Mouse (Mus musculus) brown adipose tissue, adult 24 weeks (tissue): ENCODE measurements around the gene Hesx1. TPM values are rescaled to one million over a fixed set of nuclear protein-coding genes. Genes with fewer than 3 reads are reported as not detected.

Source experiments
- H3K27ac ChIP-seq: fragments of 200-500 bp; replicated peaks from 2 replicates; pipeline ENCODE4 v1.5.1; 2012; ENCODE audit warnings: low read depth, mild to moderate bottlenecking, low read length
- H3K4me1 ChIP-seq: fragments of 200-500 bp; 2 replicates; pipeline ENCODE4 v1.6.1; 2012; ENCODE audit warnings: low read length, mixed read lengths; ENCODE audit not compliant: control insufficient read depth, insufficient read depth, insufficient read length
- H3K4me3 ChIP-seq: fragments of 200-500 bp; 2 replicates; pipeline ENCODE4 v1.5.1; 2012; ENCODE audit warnings: low read depth, mild to moderate bottlenecking, low read length, moderate library complexity; ENCODE audit not compliant: insufficient read depth
- polyA plus RNA-seq: library from polyadenylated mRNA; stranded (reverse); fragments of >200 nt; gene quantifications from 2 replicates; pipeline ENCODE4 v1.2.4, GENCODE M21; 2012; ENCODE audit not compliant: missing spikeins, insufficient read depth, insufficient read length

The Hesx1 gene
- polyA plus RNA-seq, 1 experiment = not detected

- 0 out of 2 replicates have a peak overlapping the region, but pooled peaks have one; percentile 19 for H3K27ac ChIP-seq
- peaks cover 3% of the 10 kb centered on the region; the same call in 1 of the 2 replicates for H3K4me1 ChIP-seq
- peak overlapping the region; percentile 98 for H3K4me3 ChIP-seq
These were observed 45.3 kb downstream of the Hesx1 start for GRCm38 (mm10) chr14:27039281-27040248.

DNA sequence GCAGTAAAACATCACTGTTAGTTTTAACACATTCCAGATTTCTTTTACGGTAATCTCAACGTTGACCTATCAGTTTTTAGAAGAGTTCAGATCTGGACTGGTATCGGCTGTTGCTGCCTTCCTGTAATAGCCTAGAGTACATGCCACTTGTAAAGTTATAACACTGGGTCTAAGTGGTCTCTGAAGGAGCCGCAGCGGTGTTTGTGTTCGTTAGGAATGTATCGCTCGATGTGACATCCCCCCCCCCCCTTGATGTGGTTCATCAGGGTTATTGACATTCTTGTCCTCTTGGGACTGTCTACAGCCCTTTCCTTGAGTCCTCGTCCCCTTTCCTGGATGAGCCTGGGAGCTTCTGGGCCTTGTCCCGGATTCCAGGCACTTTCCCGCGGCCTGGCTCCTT is 46.2 kb downstream of the Hesx1 start:
- Histone ChIP-seq H3K4me3 (peak overlapping the region; percentile 98), H3K27ac (no peak overlapping the region)

GRCm38 (mm10) chr14:27042280-27042983 is 48.2 kb downstream of the Hesx1 start:
- H3K4me1 ChIP-seq = peaks cover 3% of the 10 kb centered on the region; the same call in 1 of the 2 replicates
- no peak overlapping the region for H3K27ac ChIP-seq
- no peak overlapping the region for H3K4me3 ChIP-seq

More for the DNA sequence above, 46.2 kb downstream of the Hesx1 start:
- H3K4me1 ChIP-seq = peaks cover 3% of the 10 kb centered on the region; the same call in 1 of the 2 replicates

GRCm38 (mm10) chr14:27043416-27043815 is 49.2 kb downstream of the Hesx1 start:
- peaks cover 3% of the 10 kb centered on the region for H3K4me1 ChIP-seq
- no peak overlapping the region for H3K4me3 ChIP-seq
- H3K27ac ChIP-seq = no peak overlapping the region

DNA sequence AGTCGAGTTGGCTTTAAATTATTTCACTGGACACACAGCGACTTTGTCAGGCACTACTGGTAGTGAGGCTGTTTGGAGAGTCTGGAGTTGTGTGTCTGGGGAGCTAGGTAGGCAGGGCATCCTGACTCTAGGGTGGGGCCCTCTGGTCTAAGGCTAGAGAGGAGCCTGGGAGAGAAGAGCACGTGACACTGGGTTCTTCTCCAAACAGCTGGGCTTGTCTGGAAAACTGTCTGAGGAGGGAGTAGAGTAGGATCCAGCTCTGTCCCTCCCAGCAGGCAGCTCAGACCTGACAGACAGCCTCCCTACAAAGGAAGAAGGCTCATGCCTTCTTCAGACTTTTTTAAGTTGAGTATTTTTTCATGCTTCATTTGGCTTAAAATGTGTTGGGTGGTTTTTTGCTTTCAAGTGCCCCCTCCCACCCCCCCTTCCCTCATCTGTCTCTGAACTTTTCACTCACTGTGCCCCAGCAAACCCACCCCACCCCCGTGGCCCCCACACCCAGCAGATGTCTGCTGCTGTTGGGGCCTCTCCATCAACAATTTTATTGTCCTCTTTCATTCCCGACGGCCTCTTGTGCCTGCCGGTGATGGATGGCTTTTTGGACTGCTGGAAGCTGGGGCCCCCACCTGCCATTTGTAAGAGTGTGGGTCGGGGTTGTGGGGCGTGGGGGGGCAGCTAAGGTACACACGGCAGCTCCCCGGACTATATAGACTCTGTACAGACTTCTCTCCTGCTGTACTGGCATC is 50.2 kb downstream of the Hesx1 start:
- Histone ChIP-seq H3K4me1 (peaks cover 5% of the 10 kb centered on the region), H3K4me3 (no peak overlapping the region), H3K27ac (no peak overlapping the region)

DNA sequence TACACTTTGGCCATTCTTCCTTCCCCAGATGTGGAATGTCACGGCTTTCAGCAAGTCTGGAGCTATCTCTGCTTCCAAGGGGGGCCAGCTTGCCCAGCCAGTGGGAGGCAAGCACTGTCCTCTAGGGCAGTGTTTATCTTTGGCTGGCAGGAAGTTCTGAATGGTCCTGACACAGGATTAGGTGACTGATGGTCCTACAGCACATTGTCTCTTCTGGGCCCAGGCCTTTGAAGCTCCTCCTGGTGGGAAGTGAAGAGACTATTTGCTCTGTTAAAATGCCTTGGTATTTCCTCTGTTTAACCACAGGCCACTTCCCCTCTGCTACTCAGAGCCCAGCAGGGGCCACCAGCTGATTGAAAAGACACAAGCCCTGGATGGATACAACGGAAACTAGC is 50.7 kb downstream of the Hesx1 start:
- H3K4me3 ChIP-seq = no peak overlapping the region
- H3K27ac ChIP-seq = no peak overlapping the region
- peaks cover 5% of the 10 kb centered on the region for H3K4me1 ChIP-seq

DNA sequence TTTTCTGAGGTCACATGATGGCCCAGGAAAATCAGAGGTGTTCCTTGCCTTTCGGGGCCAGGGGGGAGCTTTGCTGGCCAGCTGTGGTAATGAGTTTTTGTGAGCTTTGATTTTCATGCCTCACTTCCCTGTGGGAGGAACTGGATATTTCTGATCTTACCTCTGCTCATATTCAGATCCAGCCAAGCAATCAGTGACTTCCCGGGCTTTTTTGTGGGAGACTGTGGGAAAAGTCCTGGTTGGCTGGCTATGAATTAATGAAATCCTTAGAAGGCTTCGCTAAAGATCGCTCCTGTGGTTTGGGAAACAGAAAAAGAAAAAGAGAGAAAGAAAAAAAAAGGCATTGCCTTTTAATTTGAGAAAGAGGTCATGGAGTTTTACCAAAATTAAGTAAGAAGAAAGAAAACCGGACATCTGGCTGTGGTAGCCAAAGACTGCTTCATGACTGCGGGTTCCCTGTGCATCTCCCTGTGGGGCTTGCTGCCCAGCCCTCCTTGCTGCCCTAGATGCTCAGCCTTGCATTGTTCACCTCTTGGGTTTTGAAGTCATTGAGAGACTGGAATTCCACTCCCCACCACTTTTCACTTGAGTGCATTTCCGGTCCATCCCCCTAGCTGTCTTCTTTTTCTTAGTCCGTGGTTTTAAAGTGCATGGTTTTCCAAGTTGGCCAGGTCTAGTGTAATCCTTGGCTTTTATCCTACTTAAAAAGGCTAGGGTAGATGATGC is 54.2 kb downstream of the Hesx1 start:
- no peak overlapping the region for H3K4me3 ChIP-seq
- peaks cover 14% of the 10 kb centered on the region for H3K4me1 ChIP-seq
- H3K27ac ChIP-seq = no peak overlapping the region

- Histone ChIP-seq H3K4me3 (no peak overlapping the region), H3K27ac (no peak overlapping the region), H3K4me1 (peaks cover 11% of the 10 kb centered on the region)
These were observed 55.8 kb downstream of the Hesx1 start for GRCm38 (mm10) chr14:27050043-27050442.

DNA sequence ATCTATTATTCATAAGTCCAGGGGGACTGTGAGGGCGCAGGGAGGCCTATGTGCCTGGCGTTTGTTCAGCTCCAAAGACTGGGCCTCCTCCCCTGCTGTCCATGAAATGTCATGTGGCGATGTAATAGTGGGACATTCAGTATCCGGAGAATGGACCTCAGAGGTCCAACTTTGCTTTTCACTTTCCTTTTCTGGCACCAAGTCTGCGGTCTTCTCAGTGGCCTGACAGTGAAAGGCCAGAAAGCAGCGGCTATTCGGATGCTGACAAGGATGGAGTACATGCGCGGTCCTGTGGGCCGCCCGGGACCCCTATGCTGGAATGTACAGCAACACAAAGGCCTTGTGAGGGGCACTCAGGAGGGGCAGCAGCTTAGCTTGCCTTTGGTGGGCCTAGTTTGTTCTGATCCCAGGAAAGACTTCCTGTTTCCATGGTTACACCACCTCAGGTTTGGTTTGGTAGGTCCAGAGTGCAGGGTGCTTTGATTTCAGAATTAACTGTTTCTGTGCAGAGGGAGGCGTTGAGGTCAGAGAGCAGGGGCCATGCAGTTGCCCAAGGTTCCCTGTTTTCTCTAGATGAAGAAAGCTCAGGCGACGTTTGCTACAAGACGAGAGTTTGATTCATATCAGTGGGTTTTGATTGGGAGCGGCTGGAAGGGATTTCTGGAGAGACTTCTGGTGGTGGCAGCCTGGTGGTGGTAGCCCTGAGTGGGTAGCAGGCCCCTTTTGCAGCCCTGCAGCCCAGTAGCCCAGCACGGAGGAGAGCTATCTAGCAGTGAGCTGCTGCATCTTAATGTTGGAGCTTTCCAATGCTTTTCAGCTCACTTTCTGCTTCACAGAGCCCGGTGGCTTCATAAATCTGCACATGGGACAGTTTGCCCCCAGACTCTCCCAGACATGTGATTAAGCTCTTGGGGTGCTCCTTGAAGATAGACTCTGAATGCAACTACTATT is 56.6 kb downstream of the Hesx1 start:
- H3K27ac ChIP-seq = no peak overlapping the region
- H3K4me3 ChIP-seq = no peak overlapping the region
- H3K4me1 ChIP-seq = peaks cover 11% of the 10 kb centered on the region

DNA sequence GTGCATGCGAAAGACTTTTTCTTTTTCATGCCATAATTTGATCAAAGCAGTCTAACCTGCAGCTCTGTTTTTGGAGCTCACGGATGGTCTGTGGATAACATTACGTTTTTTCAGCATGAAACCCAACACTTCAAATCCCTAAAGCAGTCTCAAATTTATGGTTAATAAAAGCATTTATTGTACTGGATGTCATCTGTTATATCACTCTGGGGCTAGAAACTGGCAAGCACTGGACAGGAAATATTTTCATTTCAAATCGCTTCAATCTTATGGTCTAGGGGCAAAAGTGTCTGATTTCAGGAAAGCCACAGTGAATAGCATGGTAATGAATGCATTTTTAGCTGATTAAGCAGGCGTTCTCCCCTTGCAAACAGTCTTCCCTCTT is 57.3 kb downstream of the Hesx1 start:
- peaks cover 11% of the 10 kb centered on the region for H3K4me1 ChIP-seq
- H3K4me3 ChIP-seq = no peak overlapping the region
- H3K27ac ChIP-seq = no peak overlapping the region

Other genes starting within 250 kb of the Hesx1 start
- gene Asb14, start 99.9 kb upstream of the Hesx1 start, polyA plus RNA-seq = 0.71 and 1.8 TPM in 2 replicates
- gene Appl1, start 23.2 kb upstream of the Hesx1 start, polyA plus RNA-seq = 7.0 and 18.7 TPM in 2 replicates
- gene Il17rd, start 44.5 kb downstream of the Hesx1 start, polyA plus RNA-seq = 0.67 and 0.79 TPM in 2 replicates
- 8.0 and 8.9 TPM in 2 replicates for gene Arhgef3, start 120.5 kb downstream of the Hesx1 start, polyA plus RNA-seq